10 mouse cellular contexts compared by ENCODE assay signal in the genomic region with DNA sequence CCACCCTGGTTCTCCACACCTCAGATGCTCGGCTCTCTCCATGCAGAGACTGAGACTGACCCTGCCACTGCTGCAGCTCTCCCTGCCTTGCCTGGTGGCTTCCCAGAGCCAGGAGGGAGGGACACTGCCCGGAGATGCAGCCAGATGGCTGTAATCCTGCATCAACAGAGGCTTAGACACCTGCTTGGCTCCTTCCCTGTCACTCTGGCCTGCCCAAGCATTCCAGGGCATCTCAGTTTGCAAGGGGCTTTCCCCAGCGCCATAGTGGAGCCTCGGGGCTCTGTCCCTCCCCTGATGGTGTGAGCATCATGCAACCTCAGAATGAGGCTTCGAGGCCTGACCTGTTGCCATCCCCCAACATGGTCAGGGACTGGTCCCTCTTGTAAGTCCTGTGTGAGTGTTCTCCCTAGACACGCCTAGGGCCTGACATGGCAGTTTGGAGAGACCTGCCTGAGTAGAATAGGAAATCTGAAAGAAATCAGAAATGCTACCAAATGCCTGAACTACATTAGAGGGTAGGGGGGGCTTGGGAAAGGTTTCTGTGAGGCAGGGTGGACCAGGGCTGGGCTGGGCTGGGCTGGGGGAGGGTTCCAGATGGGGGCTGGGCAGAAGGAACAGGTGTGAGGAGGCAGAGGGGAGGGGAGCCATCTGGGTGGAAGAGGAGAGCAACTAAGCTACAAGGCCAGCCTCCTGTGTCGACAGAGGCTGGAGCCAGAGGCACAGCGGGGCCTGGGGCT. TPM values are rescaled to one million over a fixed set of nuclear protein-coding genes. Genes with fewer than 3 reads are reported as not detected.
DNase-seq lines count a peak whose midpoint lies in the region; ATAC-seq lines count a peak whose summit lies in the region.
"Had no signal": no experiment of that assay in that cellular context is flagged by ENCODE, and none has a peak within 500 bp of the region (broad histone marks: within the 10 kb centered on the region; RNA-seq: fewer than 3 reads in every experiment).

No protein-coding gene starts in this region.

- no peaks in the 10 kb centered on the region for H3K27me3 ChIP-seq in kidney, embryonic 15.5 days
- no peaks in the 10 kb centered on the region for H3K27me3 ChIP-seq in forebrain, embryonic 15.5 days
- no peaks in the 10 kb centered on the region for H3K27me3 ChIP-seq in limb, embryonic 13.5 days

- H3K9ac ChIP-seq in kidney, embryonic 15.5 days: no peak overlapping the region
- H3K9ac ChIP-seq in forebrain, embryonic 15.5 days (replicated peaks): no peak overlapping the region
- H3K9ac ChIP-seq in limb, embryonic 13.5 days: no peak overlapping the region

- no peak overlapping the region for H3K4me2 ChIP-seq in kidney, embryonic 15.5 days
- H3K4me2 ChIP-seq in forebrain, embryonic 15.5 days (replicated peaks): no peak overlapping the region
- H3K4me2 ChIP-seq in limb, embryonic 13.5 days (replicated peaks): no peak overlapping the region

- no peaks in the 10 kb centered on the region for H3K9me3 ChIP-seq in kidney, embryonic 15.5 days (replicated peaks)
- H3K9me3 ChIP-seq in forebrain, embryonic 15.5 days: no peaks in the 10 kb centered on the region
- no peaks in the 10 kb centered on the region for H3K9me3 ChIP-seq in limb, embryonic 13.5 days

- intact Hi-C loops in heart, postnatal 25 days (cut with DNase I): no loop called here

- no peak for DNase-seq in kidney, postnatal 10 days
- peak; percentile 73 for DNase-seq in retina, postnatal 1 day
- no peak for DNase-seq in thymus, postnatal 14 days
- DNase-seq in heart, postnatal 25 days (ENCODE audit: low spot score): no peak
- DNase-seq: kidney, adult 11 months had no signal

- WGBS in kidney, embryonic 15.5 days: 32% methylated on average over 8 of the region's 8 CpGs
- WGBS in forebrain, embryonic 15.5 days: 17% methylated on average over 8 of the region's 8 CpGs
- 24% methylated on average over 8 of the region's 8 CpGs for WGBS in limb, embryonic 13.5 days

- no peak overlapping the region for H3K4me3 ChIP-seq in kidney, embryonic 15.5 days (replicated peaks)
- H3K4me3 ChIP-seq in forebrain, embryonic 15.5 days: no peak overlapping the region
- H3K4me3 ChIP-seq in limb, embryonic 13.5 days: no peak overlapping the region

- ATAC-seq in kidney, embryonic 15.5 days (replicated peaks; ENCODE audit: low FRiP score): no peak
- ATAC-seq in forebrain, embryonic 15.5 days (replicated peaks): peak; percentile 18; the same call in 1 of the 2 replicates
- peak; percentile 48 for ATAC-seq in limb, embryonic 13.5 days (ENCODE audit: low FRiP score, low read depth)
- no peak for ATAC-seq in megakaryocyte-erythroid progenitor cell, adult 5-6 weeks (replicated peaks; ENCODE audit: low FRiP score, low TSS enrichment, poor library complexity, severe bottlenecking)

- no peaks in the 10 kb centered on the region for H3K36me3 ChIP-seq in kidney, embryonic 15.5 days
- H3K36me3 ChIP-seq in forebrain, embryonic 15.5 days: no peaks in the 10 kb centered on the region
- H3K36me3 ChIP-seq in limb, embryonic 13.5 days: no peaks in the 10 kb centered on the region

- peaks cover 61% of the 10 kb centered on the region for H3K4me1 ChIP-seq in kidney, embryonic 15.5 days
- H3K4me1 ChIP-seq in forebrain, embryonic 15.5 days: peaks cover 42% of the 10 kb centered on the region
- H3K4me1 ChIP-seq in limb, embryonic 13.5 days: peaks cover 52% of the 10 kb centered on the region

- peak overlapping the region; percentile 24 for H3K27ac ChIP-seq in kidney, embryonic 15.5 days
- peak overlapping the region; percentile 59 for H3K27ac ChIP-seq in forebrain, embryonic 15.5 days (replicated peaks)
- peak overlapping the region; percentile 67 for H3K27ac ChIP-seq in limb, embryonic 13.5 days

RNA-seq across cellular contexts. Expression of gene Grifin, which starts 18.3 kb away (rescaled TPM):
- 0.45 TPM in 1 of 2 replicates, not detected in the other for polyA plus RNA-seq in kidney, embryonic 15.5 days (2015; fragmentation: Nextera tagmentation; extraction: Ambion mirVana)
- 0.33 TPM in 1 of 2 replicates, not detected in the other for polyA plus RNA-seq in forebrain, embryonic 15.5 days (2015; fragmentation: Nextera tagmentation; extraction: Ambion mirVana)
- not detected in 2 replicates for polyA plus RNA-seq in limb, embryonic 13.5 days (2015; fragmentation: Nextera tagmentation; extraction: Ambion mirVana)
- total RNA-seq in megakaryocyte-erythroid progenitor cell, adult 5-6 weeks (2014; fragmentation: Nextera tagmentation): not detected in 2 replicates
- not detected in 2 replicates for total RNA-seq in megakaryocyte-erythroid progenitor cell, adult 5-6 weeks (2017)
- total RNA-seq in heart, postnatal 25 days (2021): not detected
- polyA plus RNA-seq: gonadal fat pad, adult 2 months had no signal

RNA-seq across cellular contexts. Expression of gene Lfng, which starts 24.0 kb away (rescaled TPM):
- polyA plus RNA-seq in kidney, embryonic 15.5 days (2015; fragmentation: Nextera tagmentation; extraction: Ambion mirVana): 32.3 and 34.5 TPM in 2 replicates
- polyA plus RNA-seq in forebrain, embryonic 15.5 days (2015; fragmentation: Nextera tagmentation; extraction: Ambion mirVana): 25.7 and 28.8 TPM in 2 replicates
- 13.4 and 13.5 TPM in 2 replicates for polyA plus RNA-seq in limb, embryonic 13.5 days (2015; fragmentation: Nextera tagmentation; extraction: Ambion mirVana)
- total RNA-seq in megakaryocyte-erythroid progenitor cell, adult 5-6 weeks (2014; fragmentation: Nextera tagmentation): 17.6 and 38.9 TPM in 2 replicates
- 21.3 and 22.9 TPM in 2 replicates for total RNA-seq in megakaryocyte-erythroid progenitor cell, adult 5-6 weeks (2017)
- 10 to 100 TPM in 1 of 2 experiments, 1 to 10 TPM in 1; 7.3 to 10.8 TPM for total RNA-seq in heart, postnatal 25 days (2021)

Comparison
In these comparisons a context has a peak if more than half of its experiments do, and no peak if none do; other contexts are left out.
1. ATAC-seq: peak in forebrain, embryonic 15.5 days (single experiment) and limb, embryonic 13.5 days (single experiment); none in kidney, embryonic 15.5 days (single experiment) and megakaryocyte-erythroid progenitor cell, adult 5-6 weeks (single experiment).
2. Peak in every context shown above with its lines, with median percentiles within 50 percentile points of each other: H3K27ac ChIP-seq.